34 mouse cellular contexts compared by ENCODE assay signal in the genomic region with DNA sequence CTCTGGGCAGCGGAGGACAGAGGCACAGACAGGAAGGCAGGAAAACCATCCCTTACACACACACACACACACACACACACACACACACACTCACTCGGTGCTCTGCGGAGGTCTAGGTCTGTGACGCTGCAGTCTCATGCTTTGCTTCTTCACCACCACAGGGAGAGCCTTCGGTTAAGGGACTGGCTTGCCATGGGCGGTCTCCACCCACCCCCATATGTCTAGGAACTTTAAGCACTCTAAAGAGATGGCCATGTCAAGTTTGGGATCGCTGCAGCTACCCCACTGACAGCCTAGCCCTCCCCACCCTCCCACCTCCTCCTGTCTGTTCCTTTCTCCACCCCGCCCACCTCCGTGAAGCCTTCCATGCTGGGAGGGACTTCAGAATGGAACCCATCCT. TPM values are rescaled to one million over a fixed set of nuclear protein-coding genes. Genes with fewer than 3 reads are reported as not detected.
DNase-seq lines count a peak whose midpoint lies in the region; ATAC-seq and TF ChIP-seq lines count a peak whose summit lies in the region.
"Had no signal": no experiment of that assay in that cellular context is flagged by ENCODE, and none has a peak within 500 bp of the region (broad histone marks: within the 10 kb centered on the region; RNA-seq: fewer than 3 reads in every experiment).

No protein-coding gene starts in this region.

- intact Hi-C loops in heart, postnatal 14 days (cut with DNase I): no loop called here

- no peak for ATAC-seq in hindbrain, embryonic 11.5 days (ENCODE audit: low FRiP score)
- no peak for ATAC-seq in hindbrain, postnatal 0 days
- ATAC-seq in midbrain, embryonic 14.5 days (ENCODE audit: low FRiP score, low TSS enrichment): no peak
- no peak for ATAC-seq in erythroblast, adult 5-6 weeks (replicated peaks; ENCODE audit: low FRiP score, poor library complexity, severe bottlenecking)
- ATAC-seq: forebrain, embryonic 14.5 days; intestine, postnatal 0 days had no signal

- peaks cover 3% of the 10 kb centered on the region; the same call in 1 of the 2 replicates for H3K4me1 ChIP-seq in hindbrain, embryonic 11.5 days (replicated peaks; ENCODE audit: control insufficient read depth, insufficient read depth, low read length)
- H3K4me1 ChIP-seq in hindbrain, postnatal 0 days (ENCODE audit: insufficient read depth, low read length): peaks cover 2% of the 10 kb centered on the region; the same call in 1 of the 2 replicates
- H3K4me1 ChIP-seq in midbrain, embryonic 14.5 days (ENCODE audit: control insufficient read depth, insufficient read depth, low read length): peaks cover 17% of the 10 kb centered on the region
- no peaks in the 10 kb centered on the region for H3K4me1 ChIP-seq in kidney, adult 2 months (ENCODE audit: control insufficient read depth, insufficient read depth, low read length)

- H3K36me3 ChIP-seq in hindbrain, embryonic 11.5 days (ENCODE audit: control insufficient read depth, insufficient read depth, low read length): no peaks in the 10 kb centered on the region
- no peaks in the 10 kb centered on the region for H3K36me3 ChIP-seq in hindbrain, postnatal 0 days (ENCODE audit: insufficient read depth, low read length)
- no peaks in the 10 kb centered on the region for H3K36me3 ChIP-seq in midbrain, embryonic 14.5 days (ENCODE audit: control insufficient read depth, insufficient read depth, low read length)
- H3K36me3 ChIP-seq in kidney, adult 2 months (ENCODE audit: control insufficient read depth, insufficient read depth, low read length): no peaks in the 10 kb centered on the region
- H3K36me3 ChIP-seq: limb, embryonic 13.5 days; lung, embryonic 15.5 days; stomach, embryonic 15.5 days had no signal

- H3K9me3 ChIP-seq in hindbrain, embryonic 11.5 days (ENCODE audit: control insufficient read depth, low read length): no peaks in the 10 kb centered on the region
- no peaks in the 10 kb centered on the region for H3K9me3 ChIP-seq in hindbrain, postnatal 0 days (ENCODE audit: low read length)
- no peaks in the 10 kb centered on the region for H3K9me3 ChIP-seq in midbrain, embryonic 14.5 days (ENCODE audit: control insufficient read depth, low read length)
- H3K9me3 ChIP-seq: limb, embryonic 13.5 days; lung, embryonic 15.5 days; stomach, embryonic 15.5 days had no signal

- 0 out of 2 replicates have a peak overlapping the region, but pooled peaks have one; percentile 39 for H3K27ac ChIP-seq in hindbrain, embryonic 11.5 days (ENCODE audit: low read depth, low read length)
- H3K27ac ChIP-seq in hindbrain, postnatal 0 days: no peak overlapping the region
- H3K27ac ChIP-seq in midbrain, embryonic 14.5 days (replicated peaks; ENCODE audit: low read depth, low read length): peak overlapping the region; percentile 68
- no peak overlapping the region for H3K27ac ChIP-seq in kidney, adult 2 months (ENCODE audit: insufficient read depth, low read depth, low read length)
- H3K27ac ChIP-seq: gastrocnemius, adult 2 months; layer of hippocampus, adult 2 months; left cerebral cortex, adult 2 months; limb, embryonic 13.5 days; lung, embryonic 15.5 days; stomach, embryonic 15.5 days had no signal

- 48% methylated on average over 9 of the region's 9 CpGs for WGBS in hindbrain, embryonic 11.5 days
- 36% methylated on average over 9 of the region's 9 CpGs for WGBS in hindbrain, postnatal 0 days
- 36% methylated on average over 9 of the region's 9 CpGs for WGBS in midbrain, embryonic 14.5 days
- WGBS in kidney, adult 2 months: 62% methylated on average over 9 of the region's 9 CpGs

- H3K9ac ChIP-seq in hindbrain, embryonic 11.5 days (ENCODE audit: low read depth, low read length): no peak overlapping the region
- no peak overlapping the region for H3K9ac ChIP-seq in hindbrain, postnatal 0 days (replicated peaks; ENCODE audit: low read length)
- no peak overlapping the region for H3K9ac ChIP-seq in midbrain, embryonic 14.5 days (replicated peaks; ENCODE audit: low read length)
- H3K9ac ChIP-seq: limb, embryonic 13.5 days; lung, embryonic 15.5 days; stomach, embryonic 15.5 days had no signal

- H3K4me2 ChIP-seq in hindbrain, embryonic 11.5 days (replicated peaks; ENCODE audit: low read depth, low read length): no peak overlapping the region
- H3K4me2 ChIP-seq in hindbrain, postnatal 0 days (ENCODE audit: low read depth, low read length): no peak overlapping the region
- H3K4me2 ChIP-seq in midbrain, embryonic 14.5 days (ENCODE audit: low read length): peak overlapping the region; percentile 6; the same call in 1 of the 2 replicates
- H3K4me2 ChIP-seq: limb, embryonic 13.5 days; liver, embryonic 11.5 days; lung, embryonic 15.5 days; stomach, embryonic 15.5 days had no signal

- H3K4me3 ChIP-seq in hindbrain, embryonic 11.5 days (ENCODE audit: low read depth, low read length): no peak overlapping the region
- no peak overlapping the region for H3K4me3 ChIP-seq in hindbrain, postnatal 0 days (ENCODE audit: low read length)
- H3K4me3 ChIP-seq in midbrain, embryonic 14.5 days (replicated peaks; ENCODE audit: low read depth, low read length): no peak overlapping the region
- H3K4me3 ChIP-seq in kidney, adult 2 months (ENCODE audit: insufficient read depth, low read depth, low read length): no peak overlapping the region
- H3K4me3 ChIP-seq: gastrocnemius, adult 2 months; layer of hippocampus, adult 2 months; left cerebral cortex, adult 2 months; limb, embryonic 13.5 days; lung, embryonic 15.5 days; megakaryocyte, embryonic 14.5 days; stomach, embryonic 15.5 days had no signal

- DNase-seq in hindbrain, embryonic 11.5 days (ENCODE audit: low spot score): no peak
- DNase-seq in hindbrain, postnatal 0 days (ENCODE audit: low spot score): no peak
- DNase-seq in 416B (ENCODE audit: low read depth): peak; percentile 50
- peak; percentile 69 for DNase-seq in brain, adult 2 months (ENCODE audit: low read depth, low spot score)
- no peak for DNase-seq in midbrain, embryonic 14.5 days
- no peak for DNase-seq in heart, postnatal 14 days
- DNase-seq in kidney, adult 2 months: no peak
- DNase-seq: adrenal gland, adult 8-10 months; B cell, adult 2 months; cerebellum, adult 8-10 months; cerebellum, postnatal 36 days; gastrocnemius, adult 2 months; gastrocnemius, postnatal 36 days; heart, adult 18-20 months; kidney, postnatal 36 days; lung, postnatal 4 days; retina, postnatal 1 day; right cerebral cortex, postnatal 25 days had no signal

- TF ChIP-seq CTCF in hindbrain, postnatal 0 days (IDR thresholded peaks at IDR 0.05; ENCODE audit: low read depth): no peak
- TF ChIP-seq CTCF in kidney, adult 2 months (conservative IDR thresholded peaks at IDR 0.05; ENCODE audit: insufficient read depth, insufficient read length, low read depth, low read length): no peak

- no peak for TF ChIP-seq POLR2A in kidney, adult 2 months (IDR thresholded peaks at IDR 0.05; ENCODE audit: low read depth, low read length)

- H3K27me3 ChIP-seq in hindbrain, embryonic 11.5 days (ENCODE audit: control insufficient read depth, insufficient read depth, low read length): peaks cover 14% of the 10 kb centered on the region
- no peaks in the 10 kb centered on the region for H3K27me3 ChIP-seq in hindbrain, postnatal 0 days (ENCODE audit: insufficient read depth, low read length)
- H3K27me3 ChIP-seq in midbrain, embryonic 14.5 days (ENCODE audit: control insufficient read depth, insufficient read depth, low read length): no peaks in the 10 kb centered on the region; the same call in 1 of the 2 replicates
- H3K27me3 ChIP-seq in kidney, adult 2 months (replicated peaks; ENCODE audit: control insufficient read depth, insufficient read depth, low read length): no peaks in the 10 kb centered on the region

RNA-seq across cellular contexts. Expression of a gene that starts 4.5 kb away (rescaled TPM):
- polyA plus RNA-seq in hindbrain, embryonic 11.5 days (2014; fragmentation: Nextera tagmentation; extraction: Ambion mirVana): 161 and 202 TPM in 2 replicates
- 46.4 and 49.1 TPM in 2 replicates for total RNA-seq in hindbrain, postnatal 0 days (2014; rRNA removed)
- 49.7 and 52.0 TPM in 2 replicates for polyA plus RNA-seq in hindbrain, postnatal 0 days (2015; fragmentation: Nextera tagmentation; extraction: Ambion mirVana)
- 42.2 and 64.0 TPM in 2 replicates for polyA plus RNA-seq in midbrain, embryonic 14.5 days (2014; fragmentation: Nextera tagmentation; extraction: Ambion mirVana)
- total RNA-seq in erythroblast, adult 5-6 weeks (2015; ENCODE audit: low replicate concordance): 34.9 and 47.3 TPM in 2 replicates
- 39.6 and 46.4 TPM in 2 replicates for total RNA-seq in erythroblast, adult 5-6 weeks (2017; ENCODE audit: low replicate concordance)
- 10 to 100 TPM in 1 of 2 experiments, 1 to 10 TPM in 1; 8.6 to 12.2 TPM for total RNA-seq in heart, postnatal 14 days (2021)
- 2.4 and 2.6 TPM in 2 replicates for polyA plus RNA-seq in kidney, adult 2 months (2012; rRNA removed)

RNA-seq across cellular contexts. Expression of a gene that starts 14.2 kb away (rescaled TPM):
- polyA plus RNA-seq in hindbrain, embryonic 11.5 days (2014; fragmentation: Nextera tagmentation; extraction: Ambion mirVana): 14.4 and 21.0 TPM in 2 replicates
- total RNA-seq in hindbrain, postnatal 0 days (2014; rRNA removed): 127 and 143 TPM in 2 replicates
- polyA plus RNA-seq in hindbrain, postnatal 0 days (2015; fragmentation: Nextera tagmentation; extraction: Ambion mirVana): 32.0 and 37.1 TPM in 2 replicates
- 51.9 and 53.5 TPM in 2 replicates for polyA plus RNA-seq in midbrain, embryonic 14.5 days (2014; fragmentation: Nextera tagmentation; extraction: Ambion mirVana)
- total RNA-seq in erythroblast, adult 5-6 weeks (2015; ENCODE audit: low replicate concordance): not detected in 2 replicates
- total RNA-seq in erythroblast, adult 5-6 weeks (2017; ENCODE audit: low replicate concordance): not detected in 2 replicates
- under 1 TPM; 0.29 to 0.74 TPM for total RNA-seq in heart, postnatal 14 days (2021)
- 0.34 and 0.37 TPM in 2 replicates for polyA plus RNA-seq in kidney, adult 2 months (2012; rRNA removed)

RNA-seq across cellular contexts. Expression of a gene that starts 46.0 kb away (rescaled TPM):
- polyA plus RNA-seq in hindbrain, embryonic 11.5 days (2014; fragmentation: Nextera tagmentation; extraction: Ambion mirVana): 99.1 and 103 TPM in 2 replicates
- 74.0 and 89.4 TPM in 2 replicates for total RNA-seq in hindbrain, postnatal 0 days (2014; rRNA removed)
- polyA plus RNA-seq in hindbrain, postnatal 0 days (2015; fragmentation: Nextera tagmentation; extraction: Ambion mirVana): 78.1 and 91.2 TPM in 2 replicates
- 127 and 136 TPM in 2 replicates for polyA plus RNA-seq in midbrain, embryonic 14.5 days (2014; fragmentation: Nextera tagmentation; extraction: Ambion mirVana)
- total RNA-seq in erythroblast, adult 5-6 weeks (2015; ENCODE audit: low replicate concordance): 4.8 and 13.3 TPM in 2 replicates
- 3.9 and 14.8 TPM in 2 replicates for total RNA-seq in erythroblast, adult 5-6 weeks (2017; ENCODE audit: low replicate concordance)
- 10 to 100 TPM; 25.9 to 28.4 TPM for total RNA-seq in heart, postnatal 14 days (2021)
- 27.7 and 29.5 TPM in 2 replicates for polyA plus RNA-seq in kidney, adult 2 months (2012; rRNA removed)

RNA-seq across cellular contexts. Expression of a gene that starts 49.3 kb away (rescaled TPM):
- polyA plus RNA-seq in hindbrain, embryonic 11.5 days (2014; fragmentation: Nextera tagmentation; extraction: Ambion mirVana): not detected in 2 replicates
- total RNA-seq in hindbrain, postnatal 0 days (2014; rRNA removed): not detected in 2 replicates
- not detected in 2 replicates for polyA plus RNA-seq in hindbrain, postnatal 0 days (2015; fragmentation: Nextera tagmentation; extraction: Ambion mirVana)
- not detected in 2 replicates for polyA plus RNA-seq in midbrain, embryonic 14.5 days (2014; fragmentation: Nextera tagmentation; extraction: Ambion mirVana)
- not detected in 2 replicates for total RNA-seq in erythroblast, adult 5-6 weeks (2015; ENCODE audit: low replicate concordance)
- not detected in 2 replicates for total RNA-seq in erythroblast, adult 5-6 weeks (2017; ENCODE audit: low replicate concordance)
- 1 to 10 TPM; 5.0 to 5.1 TPM for total RNA-seq in heart, postnatal 14 days (2021)
- 0.58 TPM in 1 of 2 replicates, not detected in the other for polyA plus RNA-seq in kidney, adult 2 months (2012; rRNA removed)
- polyA plus RNA-seq: embryonic facial prominence, embryonic 11.5 days; forebrain, embryonic 14.5 days; heart, embryonic 14.5 days; kidney, embryonic 14.5 days; limb, embryonic 13.5 days; liver, embryonic 11.5 days; liver, embryonic 16.5 days; lung, embryonic 15.5 days; neural tube, embryonic 11.5 days; stomach, embryonic 15.5 days had no signal

RNA-seq across cellular contexts. Expression of a gene that starts 54.8 kb away (rescaled TPM):
- polyA plus RNA-seq in hindbrain, embryonic 11.5 days (2014; fragmentation: Nextera tagmentation; extraction: Ambion mirVana): 1.0 and 1.7 TPM in 2 replicates
- total RNA-seq in hindbrain, postnatal 0 days (2014; rRNA removed): 0.14 and 0.26 TPM in 2 replicates
- polyA plus RNA-seq in hindbrain, postnatal 0 days (2015; fragmentation: Nextera tagmentation; extraction: Ambion mirVana): 0.33 and 0.50 TPM in 2 replicates
- polyA plus RNA-seq in midbrain, embryonic 14.5 days (2014; fragmentation: Nextera tagmentation; extraction: Ambion mirVana): 0.93 and 1.1 TPM in 2 replicates
- total RNA-seq in erythroblast, adult 5-6 weeks (2015; ENCODE audit: low replicate concordance): not detected in 2 replicates
- total RNA-seq in erythroblast, adult 5-6 weeks (2017; ENCODE audit: low replicate concordance): not detected in 2 replicates
- not detected for total RNA-seq in heart, postnatal 14 days (2021)
- polyA plus RNA-seq in kidney, adult 2 months (2012; rRNA removed): 97.9 and 124 TPM in 2 replicates
- total RNA-seq: adrenal gland, adult 8-10 months; gastrocnemius, adult 2 months; gastrocnemius, postnatal 36 days; heart, postnatal 25 days had no signal
- polyA plus RNA-seq: embryonic facial prominence, embryonic 11.5 days; heart, embryonic 14.5 days; intestine, postnatal 0 days; kidney, embryonic 14.5 days; limb, embryonic 13.5 days; liver, embryonic 11.5 days; liver, embryonic 16.5 days; lung, embryonic 15.5 days; stomach, embryonic 15.5 days had no signal

Comparison
In these comparisons a context has a peak if more than half of its experiments do, and no peak if none do; other contexts are left out.
1. H3K27ac ChIP-seq: peak in hindbrain, embryonic 11.5 days (single experiment) and midbrain, embryonic 14.5 days (single experiment); none in hindbrain, postnatal 0 days (single experiment) and kidney, adult 2 months (single experiment).
2. DNase-seq: peak in 416B (single experiment) and brain, adult 2 months (single experiment); none in hindbrain, embryonic 11.5 days (single experiment), hindbrain, postnatal 0 days (single experiment), midbrain, embryonic 14.5 days (single experiment), heart, postnatal 14 days (0 of 2) and kidney, adult 2 months (single experiment).
3. RNA of a gene that starts 4.5 kb away (polyA plus RNA-seq): 161 to 202 TPM in hindbrain, embryonic 11.5 days, 42.2 to 64.0 TPM in midbrain, embryonic 14.5 days and 49.7 to 52.0 TPM in hindbrain, postnatal 0 days; 2.4 to 2.6 TPM in kidney, adult 2 months; every median in the first group is over 10 times any median in the second.
4. RNA of a gene that starts 14.2 kb away (polyA plus RNA-seq): 51.9 to 53.5 TPM in midbrain, embryonic 14.5 days, 32.0 to 37.1 TPM in hindbrain, postnatal 0 days and 14.4 to 21.0 TPM in hindbrain, embryonic 11.5 days; 0.34 to 0.37 TPM in kidney, adult 2 months; every median in the first group is over 10 times any median in the second.